Mouse (Mus musculus) liver, adult (tissue): Measurements from ENCODE around the gene Gm11034.
A peak's percentile ranks its signal among the peaks of the same experiment; 100 is the strongest.

ENCODE experiments used
- GATA4 ChIP-seq: IDR thresholded peaks from 2 replicates; pipeline ENCODE4 v1.6.1; 2014; ENCODE audit warnings: mild to moderate bottlenecking, low read length; ENCODE audit not compliant: insufficient replicate concordance

Gene Gm11034

GRCm38 (mm10) chr8:72213536-72213935 is at the start of gene Gm11034:
TSS of gene Gm11034 (minus strand) at chr8:72213636.
- no peak for TF ChIP-seq GATA4

GRCm38 (mm10) chr8:72262756-72263155 is 49.3 kb upstream of the Gm11034 start:
- TF ChIP-seq GATA4: no peak

- TF ChIP-seq GATA4: no peak
These were observed 48.4 kb upstream of the Gm11034 start for GRCm38 (mm10) chr8:72261872-72262271.

GRCm38 (mm10) chr8:72261431-72261830 is 48.0 kb upstream of the Gm11034 start:
- no peak for TF ChIP-seq GATA4

- TF ChIP-seq GATA4: no peak
These were observed 47.6 kb upstream of the Gm11034 start for GRCm38 (mm10) chr8:72261019-72261418.

GRCm38 (mm10) chr8:72260585-72260984 is 47.1 kb upstream of the Gm11034 start:
- TF ChIP-seq GATA4: no peak

- no peak for TF ChIP-seq GATA4
These were observed 46.4 kb upstream of the Gm11034 start for GRCm38 (mm10) chr8:72259862-72260261.

GRCm38 (mm10) chr8:72257902-72258238 is 44.4 kb upstream of the Gm11034 start:
- no peak for TF ChIP-seq GATA4

GRCm38 (mm10) chr8:72257171-72257901 is 43.9 kb upstream of the Gm11034 start:
- TF ChIP-seq GATA4: no peak

DNA sequence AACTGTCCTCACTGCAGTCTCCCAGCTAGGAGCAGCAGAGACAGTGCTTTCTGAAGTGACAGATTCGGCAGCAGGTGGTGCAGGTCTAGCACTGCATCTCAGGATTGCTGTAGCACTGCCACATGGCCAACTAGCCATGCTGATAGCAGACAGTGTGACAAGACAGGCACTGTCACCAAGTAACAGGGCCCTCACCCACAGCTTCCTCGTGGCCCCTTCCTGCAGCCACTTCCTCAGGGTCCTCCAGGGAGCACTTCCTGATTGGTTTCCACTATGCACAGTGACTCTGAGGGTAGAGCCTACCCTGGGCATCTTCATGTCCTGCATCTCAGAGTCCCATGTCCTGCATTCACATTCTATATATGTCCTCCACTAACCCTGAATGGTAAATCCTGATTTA is 31.2 kb upstream of the Gm11034 start:
- no peak for TF ChIP-seq GATA4

- TF ChIP-seq GATA4: no peak
These were observed 28.8 kb upstream of the Gm11034 start for GRCm38 (mm10) chr8:72242226-72242625.

GRCm38 (mm10) chr8:72240951-72241350 is 27.5 kb upstream of the Gm11034 start:
- no peak for TF ChIP-seq GATA4

GRCm38 (mm10) chr8:72240403-72240763 is 26.9 kb upstream of the Gm11034 start:
- TF ChIP-seq GATA4: no peak

DNA sequence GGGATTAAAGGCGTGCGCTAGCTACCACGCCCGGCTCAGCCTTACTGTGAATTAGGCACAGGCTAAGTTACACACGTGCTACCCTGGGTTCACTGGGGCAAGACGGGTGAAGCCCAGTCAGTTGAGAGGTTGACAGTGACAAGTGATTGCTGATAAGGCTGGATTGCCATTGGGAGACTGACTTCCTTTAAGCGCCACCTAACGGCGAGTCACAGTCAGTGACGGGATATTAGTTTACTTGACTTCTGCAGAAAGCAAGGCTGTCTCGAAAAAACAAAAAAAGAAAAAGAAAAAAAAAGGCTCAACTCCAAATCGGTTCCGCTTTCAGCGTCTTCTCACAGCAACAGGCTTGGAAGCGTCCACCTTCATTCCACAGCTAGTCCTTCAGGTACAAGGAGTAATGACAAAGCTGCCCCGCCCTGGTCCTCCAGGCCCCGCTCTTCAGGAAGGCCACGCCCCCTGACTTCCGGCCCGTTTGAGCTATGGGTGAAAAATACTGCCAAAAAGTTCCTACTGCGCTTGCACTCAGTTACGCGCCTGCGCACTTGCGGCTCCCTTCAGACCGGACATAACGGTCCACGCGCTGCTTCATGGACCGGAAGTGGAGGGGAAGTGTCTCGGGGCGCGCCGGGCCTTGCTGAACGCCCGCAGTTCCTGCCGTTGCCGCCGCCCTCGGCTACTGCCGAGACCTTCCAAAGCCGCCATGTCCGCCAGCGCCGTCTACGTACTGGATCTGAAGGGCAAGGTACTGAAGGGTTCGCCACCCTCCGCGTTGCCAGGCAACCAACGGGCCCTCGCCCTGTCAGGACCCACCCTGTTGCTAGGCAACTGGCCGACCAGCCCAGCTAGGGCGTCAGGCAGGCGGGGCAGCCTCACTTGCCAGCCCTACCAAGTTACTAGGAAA is 26.3 kb upstream of the Gm11034 start, which contains the start of gene Ap1m1:
Ap1m1 (plus strand) TSS at position 520 of the 904 bp plus-strand sequence.
- TF ChIP-seq GATA4: peak; percentile 95

DNA sequence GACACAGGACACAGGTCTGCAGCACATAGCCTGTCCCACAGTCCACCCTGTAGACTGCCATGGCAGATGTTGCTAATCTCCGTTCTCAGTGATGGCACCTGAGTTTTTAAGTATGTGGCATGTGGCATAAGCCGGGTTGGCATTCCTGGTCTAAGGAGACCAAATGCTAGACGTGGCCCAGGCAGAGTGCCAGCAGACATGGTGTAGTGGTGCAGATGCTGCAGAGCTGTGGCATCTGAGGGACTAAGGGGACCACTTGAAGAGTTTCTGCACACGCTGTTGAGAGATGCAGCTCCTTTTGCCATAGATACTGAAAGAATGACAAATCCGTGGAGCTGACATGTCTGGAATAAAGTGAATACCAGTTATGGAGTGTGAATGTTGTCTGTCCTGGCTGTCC is 9.2 kb upstream of the Gm11034 start:
- no peak for TF ChIP-seq GATA4

DNA sequence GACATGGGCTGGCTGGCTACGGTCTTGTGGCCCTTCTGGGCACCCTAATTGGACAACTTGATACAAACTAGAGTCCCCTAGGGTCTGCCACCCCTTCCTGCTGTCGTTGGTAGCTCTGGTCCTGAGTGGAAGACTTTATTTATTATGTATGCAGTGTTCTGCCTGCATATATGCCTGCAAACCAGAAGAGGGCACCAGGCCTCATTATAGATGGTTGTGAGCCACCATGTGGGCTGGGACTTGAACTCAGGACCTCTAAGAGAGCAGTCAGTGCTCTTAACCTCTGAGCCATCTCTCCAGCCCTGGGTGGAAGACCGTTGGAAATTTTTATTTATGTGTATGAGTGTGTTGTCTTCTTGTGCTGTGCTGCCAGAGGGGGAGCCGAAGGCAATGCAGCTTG is 7.3 kb upstream of the Gm11034 start:
- TF ChIP-seq GATA4: no peak
